7 mouse cellular contexts compared by ENCODE assay signal in genomic region chr3:90387483-90387882, GRCm38 (mm10). TPM values are rescaled to one million over a fixed set of nuclear protein-coding genes. Genes with fewer than 3 reads are reported as not detected.
A peak's percentile ranks its signal among the peaks of the same experiment; 100 is the strongest.
DNase-seq lines count a peak whose midpoint lies in the region; ATAC-seq lines count a peak whose summit lies in the region.

No protein-coding gene starts in this region.

- H3K9ac ChIP-seq in embryonic facial prominence, embryonic 13.5 days = peak overlapping the region; percentile 93
- peak overlapping the region; percentile 32 for H3K9ac ChIP-seq in hindbrain, embryonic 12.5 days
- H3K9ac ChIP-seq in limb, embryonic 11.5 days (ENCODE audit: low read length) = peak overlapping the region; percentile 37; the same call in 1 of the 2 replicates

- H3K27ac ChIP-seq in embryonic facial prominence, embryonic 13.5 days = no peak overlapping the region
- H3K27ac ChIP-seq in hindbrain, embryonic 12.5 days = 0 out of 2 replicates have a peak overlapping the region, but pooled peaks have one; percentile 35
- H3K27ac ChIP-seq in limb, embryonic 11.5 days (replicated peaks; ENCODE audit: low read depth, low read length) = no peak overlapping the region

- peaks cover 50% of the 10 kb centered on the region for H3K4me1 ChIP-seq in embryonic facial prominence, embryonic 13.5 days
- H3K4me1 ChIP-seq in hindbrain, embryonic 12.5 days = peaks cover 39% of the 10 kb centered on the region
- H3K4me1 ChIP-seq in limb, embryonic 11.5 days (ENCODE audit: control insufficient read depth, insufficient read depth, low read length) = peaks cover 29% of the 10 kb centered on the region

- H3K4me3 ChIP-seq in embryonic facial prominence, embryonic 13.5 days = peak overlapping the region; percentile 76
- peak overlapping the region; percentile 68 for H3K4me3 ChIP-seq in hindbrain, embryonic 12.5 days
- H3K4me3 ChIP-seq in limb, embryonic 11.5 days (ENCODE audit: low read depth, low read length) = no peak overlapping the region

- no peaks in the 10 kb centered on the region for H3K9me3 ChIP-seq in embryonic facial prominence, embryonic 13.5 days
- H3K9me3 ChIP-seq in hindbrain, embryonic 12.5 days (replicated peaks) = no peaks in the 10 kb centered on the region
- H3K9me3 ChIP-seq in limb, embryonic 11.5 days (ENCODE audit: control insufficient read depth, low read length) = no peaks in the 10 kb centered on the region

- peak overlapping the region; percentile 92 for H3K4me2 ChIP-seq in embryonic facial prominence, embryonic 13.5 days
- peak overlapping the region; percentile 94 for H3K4me2 ChIP-seq in hindbrain, embryonic 12.5 days (replicated peaks)
- no peak overlapping the region for H3K4me2 ChIP-seq in limb, embryonic 11.5 days (ENCODE audit: low read depth, severe bottlenecking)

- peak; percentile 47 for DNase-seq in ovary, adult 18-20 months (ENCODE audit: low spot score)
- no peak for DNase-seq in ovary, postnatal 10 days (ENCODE audit: low spot score)
- DNase-seq in limb, embryonic 11.5 days (ENCODE audit: low spot score) = no peak
- DNase-seq in thymus, postnatal 36 days = no peak
- no peak for DNase-seq in spleen, postnatal 10 days (ENCODE audit: low spot score in 2 of 2)

- 58% methylated on average over 11 of the region's 11 CpGs for WGBS in embryonic facial prominence, embryonic 13.5 days
- 73% methylated on average over 11 of the region's 11 CpGs for WGBS in hindbrain, embryonic 12.5 days
- WGBS in limb, embryonic 11.5 days = 83% methylated on average over 11 of the region's 11 CpGs

- peaks cover 41% of the 10 kb centered on the region for H3K36me3 ChIP-seq in embryonic facial prominence, embryonic 13.5 days
- H3K36me3 ChIP-seq in hindbrain, embryonic 12.5 days = peaks cover 39% of the 10 kb centered on the region
- peaks cover 18% of the 10 kb centered on the region for H3K36me3 ChIP-seq in limb, embryonic 11.5 days (ENCODE audit: control insufficient read depth, insufficient read depth, low read length)

- no peak for ATAC-seq in embryonic facial prominence, embryonic 13.5 days (ENCODE audit: insufficient number of reproducible peaks, insufficient read depth, low FRiP score, low TSS enrichment, low read depth)
- ATAC-seq in hindbrain, embryonic 12.5 days (ENCODE audit: low FRiP score) = no peak
- ATAC-seq in limb, embryonic 11.5 days (ENCODE audit: insufficient number of reproducible peaks, low FRiP score, low TSS enrichment, low read depth) = no peak

- no peaks in the 10 kb centered on the region for H3K27me3 ChIP-seq in embryonic facial prominence, embryonic 13.5 days
- H3K27me3 ChIP-seq in hindbrain, embryonic 12.5 days = no peaks in the 10 kb centered on the region
- no peaks in the 10 kb centered on the region for H3K27me3 ChIP-seq in limb, embryonic 11.5 days (ENCODE audit: control insufficient read depth, insufficient read depth, low read length)

RNA-seq across cellular contexts. Expression of gene Slc27a3, which starts 2.3 kb away (rescaled TPM):
- 39.6 and 44.3 TPM in 2 replicates for polyA plus RNA-seq in embryonic facial prominence, embryonic 13.5 days (2015; fragmentation: Nextera tagmentation; extraction: Ambion mirVana)
- polyA plus RNA-seq in hindbrain, embryonic 12.5 days (2016; fragmentation: Nextera tagmentation; extraction: Ambion mirVana) = 32.9 and 35.3 TPM in 2 replicates
- polyA plus RNA-seq in limb, embryonic 11.5 days (2014; fragmentation: Nextera tagmentation; extraction: Ambion mirVana) = 24.0 and 28.7 TPM in 2 replicates

RNA-seq across cellular contexts. Expression of gene Ints3, which starts 45.9 kb away (rescaled TPM):
- polyA plus RNA-seq in embryonic facial prominence, embryonic 13.5 days (2015; fragmentation: Nextera tagmentation; extraction: Ambion mirVana) = 31.0 and 31.1 TPM in 2 replicates
- polyA plus RNA-seq in hindbrain, embryonic 12.5 days (2016; fragmentation: Nextera tagmentation; extraction: Ambion mirVana) = 40.5 and 44.3 TPM in 2 replicates
- polyA plus RNA-seq in limb, embryonic 11.5 days (2014; fragmentation: Nextera tagmentation; extraction: Ambion mirVana) = 47.2 and 56.7 TPM in 2 replicates

Comparison
In these comparisons a context has a peak if more than half of its experiments do, and no peak if none do; other contexts are left out.
1. H3K9ac ChIP-seq: peak in every context shown above with its lines; median percentile 93 in embryonic facial prominence, embryonic 13.5 days; 37 in limb, embryonic 11.5 days; 32 in hindbrain, embryonic 12.5 days.